Mouse (Mus musculus) C2C12 (cell line): ENCODE results near the gene L3mbtl4.

Source experiments
- CEBPB ChIP-seq: IDR thresholded peaks from one replicate; pipeline ENCODE4 v1.6.1; 2011; ENCODE audit warnings: low read depth, mild to moderate bottlenecking, control low read depth, moderate library complexity
- CTCF ChIP-seq: IDR thresholded peaks from one replicate; pipeline ENCODE4 v1.5.1; 2011; ENCODE audit not compliant: control insufficient read depth, insufficient read depth, insufficient read length
- FOSL1 ChIP-seq: IDR thresholded peaks from one replicate; pipeline ENCODE4 v1.8.0; 2011; ENCODE audit warnings: mild to moderate bottlenecking, low read length; ENCODE audit not compliant: poor library complexity, insufficient read depth, severe bottlenecking
- MAX ChIP-seq: IDR thresholded peaks from one replicate; pipeline ENCODE4 v1.6.1; 2011; ENCODE audit warnings: mild to moderate bottlenecking, control low read depth
- MYOD1 ChIP-seq: IDR thresholded peaks from one replicate; pipeline ENCODE4 v1.6.1; 2011; ENCODE audit warnings: low read depth; ENCODE audit not compliant: control insufficient read depth, insufficient read length
- USF1 ChIP-seq: IDR thresholded peaks from one replicate; pipeline ENCODE4 v1.6.1; 2011; ENCODE audit warnings: low read depth, mild to moderate bottlenecking, control low read depth, moderate library complexity

- TF ChIP-seq CTCF (no peak), MAX (no peak), FOSL1 (no peak), MYOD1 (no peak), USF1 (no peak), CEBPB (no peak)
Observed at GRCm38 (mm10) chr17:68560264-68560663, 286.7 kb downstream of the L3mbtl4 start.
